Mouse (Mus musculus) spleen, postnatal 10 days (tissue): ENCODE results near the gene Srsf2.
"Not testable (repeated sequence)": the region's sequence is repeated elsewhere in the genome, so short reads cannot be mapped to it uniquely, and the experiment has no call there.

Experiments
- DNase-seq, 2 experiments: peaks; one replicate each; pipeline ENCODE4 v3.0.0; 2021 to 2022; ENCODE audit warnings: low spot score in 2 of 2

Gene Srsf2

DNA sequence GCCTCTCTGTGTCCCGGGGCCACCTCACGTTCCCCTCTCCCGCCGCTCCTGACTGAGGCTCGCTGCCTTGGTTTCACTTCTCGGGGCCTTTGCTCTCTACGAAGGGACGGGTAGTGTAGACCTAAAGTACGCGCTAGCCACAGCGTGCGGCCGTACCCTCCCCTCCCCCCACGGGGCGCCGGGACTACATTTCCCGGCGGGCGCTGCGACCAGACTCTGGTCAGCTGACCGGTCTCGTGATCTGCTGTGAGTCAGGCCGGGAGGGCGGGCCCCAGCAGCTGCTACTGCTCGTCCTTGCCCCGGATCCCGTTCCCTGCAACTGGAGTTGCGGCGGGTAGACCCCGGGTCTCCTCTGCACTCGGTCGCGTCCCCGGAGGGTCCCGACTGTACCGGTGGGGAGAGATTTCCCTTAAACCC lies 626 bp upstream of the Srsf2 start:
- peak; percentile 98 for DNase-seq

DNA sequence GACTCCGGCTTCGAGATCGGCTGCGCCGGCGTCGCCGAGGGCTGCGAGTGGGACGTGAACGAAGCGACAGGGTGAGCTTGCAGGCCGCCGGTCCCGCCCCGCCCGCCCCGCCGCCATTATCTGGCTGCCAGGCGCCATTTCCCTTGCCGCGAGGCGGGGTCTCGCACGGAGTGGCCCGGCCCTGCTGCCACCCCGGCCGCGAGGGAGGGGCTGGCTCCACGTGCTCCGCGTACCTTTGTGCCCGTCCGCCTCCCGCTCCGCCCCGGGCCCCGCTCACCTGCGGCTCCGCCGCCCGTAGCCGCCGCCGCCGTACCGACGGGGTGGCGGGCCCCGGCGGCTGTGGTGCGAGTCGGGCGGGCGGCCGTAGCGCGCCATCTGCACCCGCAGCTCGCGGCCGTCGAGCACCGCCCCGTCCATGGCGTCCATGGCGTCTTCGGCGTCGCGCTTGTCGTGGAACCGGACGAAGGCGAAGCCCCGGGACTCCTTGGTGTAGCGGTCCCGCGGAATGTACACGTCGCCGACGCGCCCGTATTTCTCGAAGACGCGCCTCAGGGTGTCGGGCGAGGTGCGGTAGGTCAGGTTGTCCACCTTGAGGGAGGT lies 503 bp downstream of the Srsf2 start, which contains the start of gene Mfsd11:
Gene Mfsd11, plus strand, starts transcription at position 150 of the 600 bp plus-strand sequence.
- DNase-seq = peak; percentile 82 to 86

DNA sequence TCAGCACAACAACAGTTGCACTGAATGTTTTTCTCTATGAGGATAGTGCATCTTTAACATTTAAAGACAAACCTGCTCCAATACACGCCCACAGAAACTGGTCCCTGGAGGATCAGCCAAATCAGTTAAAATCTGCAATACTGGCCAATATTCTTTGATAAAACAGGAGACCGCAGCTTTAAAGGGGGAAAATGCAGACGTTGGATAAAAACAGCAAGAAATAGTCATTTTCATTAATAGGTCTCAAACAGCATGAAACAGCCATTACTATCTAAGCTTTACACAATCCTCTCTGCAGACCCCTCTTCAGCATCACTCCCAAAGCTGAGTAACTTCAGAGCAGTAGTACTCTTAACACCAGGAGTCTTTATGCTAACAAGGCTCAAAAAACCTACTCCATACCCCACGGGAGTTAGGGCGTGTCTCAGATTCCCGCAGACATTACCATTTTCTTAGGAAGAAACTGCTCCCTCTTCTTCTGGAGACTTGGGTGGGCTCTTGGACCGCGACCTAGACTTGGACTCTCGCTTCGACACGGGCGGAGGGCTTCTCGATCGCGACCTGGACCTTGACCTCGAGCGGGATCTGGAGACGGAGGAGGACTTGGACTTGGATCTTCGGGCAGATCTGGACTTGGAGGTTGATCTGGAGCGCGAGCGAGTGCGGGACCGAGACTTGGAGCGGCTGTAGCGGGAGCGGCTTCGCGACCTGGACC lies 1.2 kb downstream of the Srsf2 start:
- no peak for DNase-seq

DNA sequence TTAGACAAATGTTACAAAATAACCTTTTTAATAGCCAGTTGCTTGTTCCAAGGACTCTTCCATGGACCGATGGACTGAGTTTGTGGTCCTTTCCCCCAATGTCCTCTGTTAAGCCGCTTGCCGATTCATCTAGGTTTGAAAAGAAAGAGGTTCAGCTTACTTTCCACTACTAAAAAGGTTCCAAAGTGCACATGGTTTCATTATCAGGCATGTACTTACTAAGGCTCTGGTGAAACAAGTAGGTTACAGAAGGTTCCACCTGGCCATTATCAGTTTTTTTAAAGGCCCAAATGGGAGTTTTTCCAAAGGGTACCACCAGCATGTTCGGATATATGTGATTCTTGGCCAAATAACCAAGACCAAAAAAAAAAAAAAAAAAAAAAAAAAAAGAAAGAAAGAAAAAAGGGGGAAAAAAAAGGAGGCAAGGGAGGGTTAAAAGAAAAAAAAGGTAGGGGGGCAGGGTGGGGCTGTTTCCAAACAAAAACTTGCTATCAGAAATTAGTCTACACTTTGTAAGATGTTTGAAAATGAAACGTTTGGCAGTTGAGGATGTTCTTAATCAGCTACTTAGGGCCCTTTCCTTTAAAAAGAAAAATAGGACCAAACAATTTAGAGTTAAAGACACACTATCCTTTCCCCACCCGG lies 1.9 kb downstream of the Srsf2 start:
- no peak for DNase-seq

DNA sequence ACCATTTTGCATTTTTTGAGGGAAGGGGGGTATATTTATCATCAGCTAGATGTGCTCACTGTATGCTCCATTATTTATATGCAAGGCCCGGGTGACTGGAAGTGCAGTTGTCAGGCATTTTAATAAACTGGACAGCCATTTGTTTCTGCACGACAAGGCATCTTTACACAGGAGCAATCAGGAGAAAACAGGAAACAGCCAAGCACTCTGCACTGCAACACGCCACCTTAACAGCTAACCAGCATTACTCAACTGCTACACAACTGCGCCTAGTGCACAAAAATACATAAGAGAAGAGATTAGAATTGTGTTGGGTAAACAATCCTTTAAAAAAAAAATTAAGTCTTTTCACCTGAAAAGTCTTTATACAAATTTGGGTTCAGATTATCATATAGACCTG lies 2.8 kb downstream of the Srsf2 start:
- no peak for DNase-seq

DNA sequence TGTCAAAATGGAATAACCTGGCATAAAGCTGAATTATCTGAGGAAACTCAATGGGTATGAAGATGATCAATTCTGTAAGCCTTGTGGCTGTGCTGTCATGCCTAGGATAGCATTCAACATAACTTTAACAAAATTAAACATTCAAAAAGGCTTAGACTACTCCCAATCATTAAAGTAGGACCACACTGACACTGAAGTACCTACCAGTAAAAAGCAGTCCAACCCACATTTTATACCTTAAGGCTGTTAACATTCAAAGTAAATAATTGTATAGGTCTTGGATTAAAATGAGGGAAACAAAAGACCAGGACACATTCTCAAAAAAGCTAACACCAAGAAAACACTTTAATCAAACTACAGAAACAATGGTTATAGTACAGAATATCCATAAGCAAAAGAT lies 3.3 kb downstream of the Srsf2 start:
- DNase-seq = no peak

DNA sequence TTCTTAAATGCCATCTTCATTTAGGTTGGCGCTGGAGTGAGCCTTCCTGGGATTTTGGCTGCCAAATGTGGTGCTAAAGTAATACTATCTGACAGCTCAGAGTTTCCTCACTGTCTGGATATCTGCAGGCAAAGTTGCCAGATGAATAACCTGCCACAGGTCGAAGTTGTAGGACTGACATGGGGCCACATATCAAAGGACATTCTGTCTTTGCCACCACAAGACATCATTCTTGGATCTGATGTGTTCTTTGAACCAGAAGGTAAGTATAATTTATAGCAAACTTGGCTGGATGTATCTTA lies 4.1 kb downstream of the Srsf2 start:
- DNase-seq = not testable (repeated sequence)

DNA sequence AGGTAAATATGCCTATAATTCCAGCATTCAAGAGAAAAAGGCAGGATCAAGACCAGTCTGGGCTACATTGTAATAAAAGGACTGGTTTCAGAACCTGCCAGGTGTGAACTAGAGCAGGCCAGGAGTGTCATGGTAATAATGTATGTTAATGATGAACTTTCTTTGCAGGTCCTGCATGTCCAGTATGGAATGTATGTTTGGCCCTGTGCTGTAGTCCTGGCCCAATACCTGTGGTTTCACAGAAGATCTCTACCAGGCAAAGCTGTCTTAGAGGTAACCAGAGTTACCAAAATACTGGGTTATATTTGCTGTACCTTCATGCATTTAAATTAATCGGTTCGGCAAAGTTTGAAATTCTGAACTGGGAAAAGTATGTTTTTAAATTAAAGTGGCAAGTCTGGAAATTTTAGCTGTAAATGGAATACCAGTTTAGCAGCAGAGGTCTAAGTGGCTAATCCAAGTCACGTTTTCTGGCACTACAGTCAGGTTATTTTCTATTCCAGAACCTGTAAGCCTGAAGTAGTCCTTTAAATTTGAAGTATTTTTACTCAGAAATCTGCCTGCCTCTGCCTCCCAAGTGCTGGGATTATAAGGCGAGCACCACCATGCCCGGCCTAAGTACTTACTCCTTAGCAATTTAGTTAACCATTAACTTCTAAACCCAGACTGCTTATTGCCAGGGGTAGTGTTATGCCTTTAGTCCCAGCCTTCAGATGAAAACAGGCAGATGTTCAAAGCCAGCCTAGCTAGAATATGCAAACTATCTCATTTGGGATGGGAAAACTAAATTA lies 4.6 kb downstream of the Srsf2 start:
- no peak for DNase-seq

DNA sequence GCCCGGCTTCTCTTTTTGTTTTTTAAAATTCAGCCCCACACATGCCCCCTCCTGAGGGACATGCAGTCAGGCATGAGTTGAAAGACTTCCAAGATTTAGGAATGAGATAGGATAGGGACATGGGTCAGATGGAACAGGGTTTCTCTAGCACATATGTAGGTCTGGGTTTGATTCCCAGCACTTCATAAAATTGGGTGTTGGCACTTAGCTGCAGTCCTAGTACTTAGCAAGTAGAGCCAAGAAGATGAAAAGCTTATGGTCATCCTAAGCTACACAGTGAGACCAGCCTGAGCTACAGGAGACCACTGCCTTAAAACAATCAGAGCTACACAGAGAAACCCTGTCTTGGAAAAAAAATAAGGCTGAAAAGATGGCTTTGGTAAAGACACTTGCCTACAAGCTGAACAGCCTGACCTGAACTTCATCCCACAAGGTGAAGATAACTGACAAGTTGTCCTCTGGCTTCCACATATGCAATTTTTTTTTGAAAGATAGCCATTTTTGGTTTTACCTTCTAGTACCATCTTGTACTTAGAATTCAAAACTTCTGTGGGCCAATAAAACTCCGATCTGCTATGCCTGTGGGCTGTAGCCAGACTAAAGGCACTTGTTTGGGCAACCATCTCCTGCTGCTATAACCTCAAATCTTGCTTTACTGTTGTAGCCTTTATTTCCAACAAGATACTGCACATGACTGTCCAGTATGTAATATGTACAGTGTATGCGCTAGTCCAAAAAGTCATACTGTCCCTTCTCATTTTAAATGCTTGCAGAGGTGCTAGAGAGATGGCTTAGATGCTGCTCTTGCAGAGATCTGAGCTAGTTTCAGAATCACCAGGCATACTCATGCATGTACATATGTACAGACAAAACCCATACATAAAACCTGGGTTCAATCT lies 5.5 kb downstream of the Srsf2 start:
- no peak for DNase-seq

DNA sequence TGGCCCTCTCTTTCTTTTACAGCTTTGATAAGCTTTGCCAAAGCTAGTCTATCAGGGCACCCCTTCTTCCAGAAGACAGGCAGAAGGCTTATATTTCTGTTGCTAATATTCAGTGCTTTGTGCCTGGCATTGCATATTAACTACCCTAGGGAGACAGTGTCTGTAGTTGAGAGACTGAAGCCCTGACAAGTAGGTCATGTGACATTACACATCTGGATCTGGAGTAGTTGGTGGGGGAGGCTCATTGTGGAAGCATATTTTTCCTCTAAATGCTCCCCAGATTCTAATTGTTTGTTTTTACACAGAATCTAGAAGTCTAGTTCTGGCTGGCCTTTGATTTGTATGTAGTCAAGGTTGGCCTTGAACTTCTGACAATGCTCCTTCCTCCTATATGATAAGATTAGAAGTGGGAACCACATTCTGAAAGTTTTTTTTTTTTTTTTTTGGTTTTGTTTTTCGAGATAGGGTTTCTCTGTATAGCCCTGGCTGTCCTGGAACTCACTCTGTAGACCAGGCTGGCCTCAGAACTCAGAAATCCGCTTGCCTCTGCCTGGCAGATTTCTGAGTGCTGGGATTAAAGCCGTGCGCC lies 6.2 kb downstream of the Srsf2 start:
- no peak for DNase-seq

DNA sequence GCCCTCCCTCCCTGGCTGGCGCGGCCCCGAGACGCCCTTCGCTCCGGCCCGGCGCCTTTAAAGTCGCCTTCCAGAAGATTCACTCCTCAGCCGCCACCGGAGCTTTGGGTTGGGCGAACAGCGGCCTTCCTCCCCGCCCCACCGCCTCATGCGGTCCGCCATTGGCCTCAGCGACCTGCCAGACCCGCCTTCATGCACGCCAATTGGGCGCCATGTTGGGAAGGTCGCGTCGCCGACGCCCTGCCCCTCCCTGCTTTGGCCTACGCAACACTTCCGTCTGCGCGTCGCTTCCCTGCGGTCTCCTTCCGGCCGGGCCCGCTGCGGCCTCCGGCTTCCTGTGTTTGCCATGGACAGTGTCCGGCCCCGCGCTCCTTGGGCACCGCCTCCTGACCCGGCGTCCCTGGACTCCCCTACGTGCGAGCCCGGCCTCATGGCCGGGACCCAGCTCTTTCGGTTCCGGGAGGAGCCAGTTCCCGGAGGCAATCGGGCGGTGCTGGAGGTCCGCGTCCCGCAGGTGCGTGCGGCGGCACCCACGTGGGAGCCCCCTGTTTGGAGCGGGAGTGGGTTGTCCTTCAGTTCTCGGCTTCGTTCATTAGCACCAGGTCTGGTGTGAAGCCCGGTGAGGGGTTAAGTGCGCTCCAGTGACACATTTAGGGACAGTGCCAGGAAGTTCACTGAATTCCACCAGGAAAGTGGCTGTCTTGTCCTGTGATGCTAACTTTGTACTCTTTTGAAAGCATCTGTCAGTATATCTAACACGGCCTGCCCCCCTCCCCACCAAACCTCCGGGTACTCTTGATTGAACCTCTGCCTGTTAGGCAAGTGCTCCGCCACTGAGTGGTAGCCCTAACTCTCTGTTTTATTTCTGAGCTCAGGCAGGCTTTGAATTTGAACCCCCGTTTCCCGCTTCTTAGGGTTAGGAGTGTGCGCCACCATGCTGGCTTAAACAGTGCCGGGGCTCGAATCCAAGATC lies 9.3 kb downstream of the Srsf2 start, which contains the start of the genes Mettl23 and Jmjd6:
Gene Mettl23, plus strand, starts transcription at position 18 of the 973 bp plus-strand sequence.
Gene Jmjd6, minus strand, starts transcription at position 189 of the 973 bp plus-strand sequence.
- peak; percentile 89 to 96 for DNase-seq

DNA sequence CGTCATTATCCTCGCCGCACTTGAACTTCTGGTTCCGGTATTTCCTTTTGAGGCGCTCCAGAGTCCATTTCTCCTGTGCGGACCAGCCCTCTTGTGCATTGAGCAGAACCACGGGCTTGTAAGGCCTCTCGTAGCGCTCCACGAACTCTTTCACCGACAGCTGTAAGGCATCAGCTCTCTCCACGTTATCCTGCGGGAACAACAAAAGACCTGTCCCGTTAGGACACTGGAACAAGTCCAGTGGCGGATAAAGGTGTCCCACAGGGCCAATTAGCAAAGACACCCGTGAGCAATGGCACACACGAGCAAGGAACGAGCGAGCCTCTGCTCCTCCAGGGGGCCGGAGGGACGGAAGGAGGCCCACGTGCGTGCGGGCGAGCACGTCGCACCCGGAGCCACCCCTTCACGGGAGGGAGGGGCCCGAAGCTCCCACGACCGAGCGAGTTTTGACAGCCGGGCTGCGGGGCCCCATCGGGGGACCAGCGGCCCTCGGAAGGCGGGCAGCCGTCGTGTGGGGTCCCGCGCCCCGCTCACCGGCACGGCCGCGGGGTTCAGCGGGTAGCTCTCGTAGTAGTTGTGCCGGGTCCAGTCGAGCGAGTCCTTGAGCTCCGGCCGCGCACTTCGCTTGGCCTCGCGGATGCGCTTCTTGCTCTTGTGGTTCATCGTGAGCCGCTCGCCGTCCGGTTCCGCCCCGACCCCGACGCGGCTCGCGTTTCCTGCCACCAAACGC lies 10.2 kb downstream of the Srsf2 start:
- DNase-seq = peak in 1 of 2 experiments; percentile 79

DNA sequence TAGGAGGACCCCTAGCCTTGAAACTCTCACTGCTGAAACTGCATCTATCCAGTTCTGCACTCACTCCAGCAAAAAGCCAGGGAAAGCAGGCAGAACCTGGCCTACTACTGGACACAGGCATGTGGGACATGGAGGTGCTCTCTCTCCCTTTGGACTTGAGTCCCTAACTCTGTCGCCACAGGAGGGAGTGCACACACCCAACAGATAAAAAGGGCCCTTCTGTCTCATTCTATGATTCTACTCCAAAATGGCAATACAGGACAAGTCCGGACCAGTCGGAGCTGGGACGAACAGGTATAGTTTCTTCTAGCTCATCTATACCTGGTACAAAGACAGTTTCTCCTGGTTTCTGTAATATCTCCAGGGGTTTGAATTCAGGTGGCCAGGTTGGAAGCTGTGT lies 12.1 kb downstream of the Srsf2 start:
- DNase-seq = no peak

DNA sequence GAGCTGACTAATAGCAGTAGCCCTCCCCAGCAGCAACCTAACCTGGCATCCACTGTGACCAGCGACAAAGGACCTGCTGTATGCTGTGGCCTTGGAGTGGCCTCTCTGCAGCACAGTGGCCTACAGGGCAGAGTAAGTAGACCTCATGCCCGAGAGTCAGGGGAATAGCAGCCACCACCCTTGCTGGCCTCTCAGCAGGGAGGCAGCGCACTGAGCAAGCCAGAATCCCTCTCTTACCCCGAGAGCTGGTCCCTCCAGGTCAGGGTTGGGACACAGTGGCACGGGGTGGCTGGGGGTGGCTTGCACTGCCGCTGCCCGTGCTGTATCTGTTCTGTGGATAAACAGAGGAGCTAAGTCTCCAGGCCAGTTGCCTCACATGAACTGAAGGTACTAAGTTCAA lies 13.3 kb downstream of the Srsf2 start:
- DNase-seq = no peak

DNA sequence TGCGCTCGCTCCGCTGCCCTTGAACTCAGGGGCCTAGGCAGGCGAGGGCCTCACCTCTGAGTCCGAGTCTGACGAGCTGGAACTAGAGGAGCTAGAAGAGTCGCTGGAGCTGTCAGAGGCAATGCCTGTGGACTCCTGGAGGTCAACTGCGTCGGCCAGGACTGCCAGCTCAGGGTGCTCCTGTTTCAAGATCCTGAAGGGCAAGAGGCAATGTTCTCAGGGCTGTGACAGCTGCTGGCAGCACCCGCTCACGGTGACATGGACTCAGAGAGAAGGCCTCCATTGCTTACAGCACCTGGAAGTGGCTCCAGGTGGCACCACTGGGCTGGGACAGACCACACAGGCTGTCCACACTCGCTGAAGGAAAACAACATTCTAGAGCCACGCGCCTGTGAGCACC lies 14.0 kb downstream of the Srsf2 start:
- no peak for DNase-seq

DNA sequence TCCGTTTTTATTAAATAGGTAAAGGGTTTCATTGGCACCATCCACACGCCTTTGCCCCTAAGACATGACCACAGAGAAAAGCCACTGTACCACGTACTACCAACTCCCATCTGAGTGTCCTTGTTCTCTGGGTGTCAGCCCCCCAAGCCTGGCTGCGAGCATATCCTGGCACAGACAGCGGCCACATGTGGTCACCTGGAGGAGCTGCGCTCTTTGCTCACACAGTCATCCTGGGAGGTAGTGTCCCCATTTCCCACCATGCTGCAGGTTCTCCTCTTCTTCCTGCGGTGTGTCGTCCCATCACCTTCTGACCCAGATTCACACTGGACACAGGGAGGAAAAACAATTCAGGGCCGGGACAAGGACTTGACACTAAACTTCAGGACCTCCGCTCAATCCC lies 15.5 kb downstream of the Srsf2 start:
- no peak for DNase-seq

DNA sequence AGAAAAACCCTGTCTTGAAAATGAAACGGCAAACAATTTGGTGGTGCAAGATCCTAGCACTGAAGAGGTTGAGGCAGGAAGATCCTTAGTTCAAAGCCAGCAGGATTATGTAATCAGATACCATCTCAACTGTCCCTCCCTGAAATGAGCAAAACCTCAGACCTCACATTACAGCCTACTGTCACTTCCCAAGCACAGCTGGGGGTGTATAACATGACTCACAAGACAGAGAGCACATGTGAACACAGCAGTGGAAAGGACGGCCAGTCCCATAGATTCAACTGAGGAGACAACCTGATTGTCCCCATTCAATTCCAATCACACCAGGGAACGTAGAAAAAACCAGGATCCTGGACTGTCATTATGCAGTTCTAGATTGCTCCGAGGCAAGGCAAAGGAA lies 16.6 kb downstream of the Srsf2 start:
- no peak for DNase-seq

DNA sequence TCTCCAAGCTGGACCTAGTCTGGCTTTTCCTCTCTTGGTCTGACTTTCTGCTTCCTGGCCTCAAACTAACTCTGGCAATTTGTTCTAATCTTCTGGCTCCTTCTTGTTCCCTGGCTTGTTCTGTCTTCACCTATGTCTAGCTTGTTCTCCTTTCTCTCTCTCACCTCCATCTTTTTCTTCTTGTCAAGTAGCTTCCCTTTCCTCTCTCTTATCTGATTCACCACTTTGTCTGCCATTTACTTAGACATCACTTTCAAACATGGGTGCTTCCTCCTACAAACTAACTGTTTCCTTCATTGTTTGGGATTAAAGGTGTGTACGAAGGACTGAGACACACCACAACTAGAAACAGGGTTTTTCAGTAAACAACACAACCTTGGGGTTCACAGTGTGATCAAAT lies 17.9 kb downstream of the Srsf2 start:
- no peak for DNase-seq

DNA sequence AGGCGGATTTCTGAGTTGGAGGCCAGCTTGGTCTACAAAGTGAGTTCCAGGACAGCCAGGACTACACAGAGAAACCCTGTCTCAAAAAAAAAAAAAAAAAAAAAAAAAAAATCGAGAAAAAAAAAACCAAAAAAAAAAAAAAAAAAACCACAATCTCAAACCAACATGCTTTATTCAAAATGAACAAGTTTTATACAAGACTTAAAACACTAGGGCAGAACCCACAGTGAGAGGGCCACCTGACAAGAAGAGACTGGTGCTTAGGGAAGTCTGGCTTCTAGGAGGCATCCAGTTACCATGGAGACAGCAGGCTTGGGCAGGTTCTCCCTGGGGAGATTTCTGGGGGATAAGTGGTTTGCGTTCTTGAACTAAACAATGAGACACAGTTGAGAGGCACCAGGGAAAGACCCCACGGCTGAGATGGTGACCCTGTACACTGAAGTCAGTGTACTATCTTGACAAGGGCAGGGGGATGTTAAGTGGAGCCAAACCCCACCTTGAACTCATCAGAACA lies 20.7 kb downstream of the Srsf2 start:
- no peak for DNase-seq
